Mouse (Mus musculus) brain, adult 2 months (tissue): Measurements from ENCODE around the gene Rfc2.

ENCODE experiments used
- DNase-seq: peaks from one replicate; pipeline ENCODE4 v3.0.0; 2011; ENCODE audit warnings: low read depth, low spot score

Gene Rfc2

GRCm38 (mm10) chr5:134609916-134610643 is 28.9 kb downstream of the Rfc2 start:
- no peak for DNase-seq

GRCm38 (mm10) chr5:134611810-134612521 is 30.8 kb downstream of the Rfc2 start:
- DNase-seq, result peak; percentile 48

GRCm38 (mm10) chr5:134613727-134614126 is 32.6 kb downstream of the Rfc2 start:
- no peak for DNase-seq

GRCm38 (mm10) chr5:134614296-134614695 is 33.1 kb downstream of the Rfc2 start:
- no peak for DNase-seq

- DNase-seq, result peak; percentile 74
These were observed 33.6 kb downstream of the Rfc2 start, which contains the start of gene Lat2 for GRCm38 (mm10) chr5:134614802-134615201. TSS of gene Lat2 (minus strand) at chr5:134615025.

GRCm38 (mm10) chr5:134615380-134615779 is 34.2 kb downstream of the Rfc2 start:
- DNase-seq, result no peak

GRCm38 (mm10) chr5:134615780-134616179 is 34.6 kb downstream of the Rfc2 start:
- peak; percentile 66 for DNase-seq

GRCm38 (mm10) chr5:134617071-134617470 is 35.9 kb downstream of the Rfc2 start:
- peak; percentile 61 for DNase-seq

GRCm38 (mm10) chr5:134620457-134620856 is 39.3 kb downstream of the Rfc2 start:
- peak; percentile 76 for DNase-seq

GRCm38 (mm10) chr5:134621099-134621640 is 40.0 kb downstream of the Rfc2 start:
- DNase-seq, result no peak

- DNase-seq, result peak; percentile 88
These were observed 40.9 kb downstream of the Rfc2 start for GRCm38 (mm10) chr5:134622069-134622468.

GRCm38 (mm10) chr5:134629508-134629907 is 48.3 kb downstream of the Rfc2 start:
- DNase-seq, result peak; percentile 57

- DNase-seq, result no peak
These were observed 49.7 kb downstream of the Rfc2 start for GRCm38 (mm10) chr5:134630835-134631234.

- DNase-seq, result no peak
These were observed 51.7 kb downstream of the Rfc2 start for GRCm38 (mm10) chr5:134632841-134633240.

GRCm38 (mm10) chr5:134637820-134638367 is 56.7 kb downstream of the Rfc2 start:
- DNase-seq, result no peak

GRCm38 (mm10) chr5:134638461-134639268 is 57.5 kb downstream of the Rfc2 start:
- no peak for DNase-seq

- peak; percentile 98 for DNase-seq
These were observed 58.1 kb downstream of the Rfc2 start, which contains the start of gene Eif4h for GRCm38 (mm10) chr5:134639269-134639682. TSS of gene Eif4h (minus strand) at chr5:134639490.

GRCm38 (mm10) chr5:134640371-134640770 is 59.2 kb downstream of the Rfc2 start:
- DNase-seq, result no peak

- no peak for DNase-seq
These were observed 63.0 kb downstream of the Rfc2 start for GRCm38 (mm10) chr5:134644121-134644520.

GRCm38 (mm10) chr5:134644643-134645118 is 63.5 kb downstream of the Rfc2 start:
- DNase-seq, result no peak

- DNase-seq, result no peak
These were observed 65.3 kb downstream of the Rfc2 start for GRCm38 (mm10) chr5:134646461-134646860.
